Mouse (Mus musculus): ENCODE data around the gene Mrpl33. TPM values are rescaled to one million over a fixed set of nuclear protein-coding genes. Genes with fewer than 3 reads are reported as not detected.

The Mrpl33 gene
- polyA plus RNA-seq, 1 experiment from 2014 or later, result 334 TPM

DNA sequence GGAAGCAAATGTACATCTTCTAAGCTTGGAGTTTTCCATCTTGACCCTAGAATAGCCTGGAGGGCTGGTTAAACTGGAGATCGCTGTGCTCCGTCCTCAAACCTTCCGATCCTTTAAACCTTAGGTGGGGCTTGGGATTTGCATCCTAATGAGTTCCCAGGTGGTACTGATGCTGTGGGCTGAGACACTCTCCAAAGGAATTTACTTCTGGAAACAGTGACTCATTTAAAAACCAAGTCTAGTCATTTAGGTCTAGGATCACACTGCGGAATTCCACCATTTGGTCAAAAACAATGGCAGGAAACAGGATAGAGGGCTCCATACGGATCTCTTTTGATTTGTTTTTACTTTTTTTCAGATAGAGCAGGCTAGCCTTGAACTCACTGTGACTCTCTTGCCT is 37.9 kb downstream of the Mrpl33 start:
- DNase-seq (ENCODE audit: low spot score) (no peak), ATAC-seq (replicated peaks; ENCODE audit: low FRiP score, low TSS enrichment, low read depth) (no peak)
- no peaks in the 10 kb centered on the region for H3K27me3 ChIP-seq (replicated peaks; ENCODE audit: control insufficient read depth, insufficient read depth, low read length)
- no peaks in the 10 kb centered on the region for H3K36me3 ChIP-seq (ENCODE audit: control insufficient read depth, insufficient read depth, low read length)
- H3K9me3 ChIP-seq (ENCODE audit: control insufficient read depth, low read length), result no peaks in the 10 kb centered on the region
- H3K4me1 ChIP-seq (replicated peaks; ENCODE audit: control insufficient read depth, insufficient read depth, low read length), result peaks cover 9% of the 10 kb centered on the region
- H3K9ac ChIP-seq (ENCODE audit: low read length), result no peak overlapping the region
- no peak overlapping the region for H3K4me2 ChIP-seq (ENCODE audit: low read length)
- H3K4me3 ChIP-seq (ENCODE audit: low read depth, low read length), result no peak overlapping the region
- H3K27ac ChIP-seq (ENCODE audit: low read depth), result no peak overlapping the region
- 79% methylated on average over 5 of the region's 5 CpGs for WGBS

GRCm38 (mm10) chr5:31636636-31637253 is 40.0 kb downstream of the Mrpl33 start:
- DNase-seq (ENCODE audit: low spot score) (no peak), ATAC-seq (replicated peaks; ENCODE audit: low FRiP score, low TSS enrichment, low read depth) (no peak)
- H3K27me3 ChIP-seq (replicated peaks; ENCODE audit: control insufficient read depth, insufficient read depth, low read length), result no peaks in the 10 kb centered on the region
- H3K36me3 ChIP-seq (ENCODE audit: control insufficient read depth, insufficient read depth, low read length), result no peaks in the 10 kb centered on the region
- H3K4me3 ChIP-seq (ENCODE audit: low read depth, low read length), result no peak overlapping the region
- H3K9me3 ChIP-seq (ENCODE audit: control insufficient read depth, low read length), result no peaks in the 10 kb centered on the region
- H3K27ac ChIP-seq (ENCODE audit: low read depth), result no peak overlapping the region
- no peaks in the 10 kb centered on the region; the same call in 1 of the 2 replicates for H3K4me1 ChIP-seq (replicated peaks; ENCODE audit: control insufficient read depth, insufficient read depth, low read length)
- WGBS, result 48% methylated on average over 9 of the region's 9 CpGs
- no peak overlapping the region for H3K4me2 ChIP-seq (ENCODE audit: low read length)
- no peak overlapping the region for H3K9ac ChIP-seq (ENCODE audit: low read length)

- Histone ChIP-seq H3K4me1 (replicated peaks; ENCODE audit: control insufficient read depth, insufficient read depth, low read length) (no peaks in the 10 kb centered on the region), H3K9ac (ENCODE audit: low read length) (no peak overlapping the region), H3K9me3 (ENCODE audit: control insufficient read depth, low read length) (no peaks in the 10 kb centered on the region), H3K4me2 (ENCODE audit: low read length) (no peak overlapping the region), H3K27ac (ENCODE audit: low read depth) (no peak overlapping the region), H3K36me3 (ENCODE audit: control insufficient read depth, insufficient read depth, low read length) (no peaks in the 10 kb centered on the region), H3K27me3 (replicated peaks; ENCODE audit: control insufficient read depth, insufficient read depth, low read length) (no peaks in the 10 kb centered on the region), H3K4me3 (ENCODE audit: low read depth, low read length) (no peak overlapping the region)
- no peak for ATAC-seq (replicated peaks; ENCODE audit: low FRiP score, low TSS enrichment, low read depth)
- WGBS, result 92% methylated on average over 2 of the region's 2 CpGs
- no peak for DNase-seq (ENCODE audit: low spot score)
Measured at GRCm38 (mm10) chr5:31640542-31640941, 43.8 kb downstream of the Mrpl33 start.

GRCm38 (mm10) chr5:31642300-31642699 is 45.6 kb downstream of the Mrpl33 start:
- no peak overlapping the region for H3K4me2 ChIP-seq (ENCODE audit: low read length)
- no peaks in the 10 kb centered on the region for H3K36me3 ChIP-seq (ENCODE audit: control insufficient read depth, insufficient read depth, low read length)
- H3K27ac ChIP-seq (ENCODE audit: low read depth), result no peak overlapping the region
- ATAC-seq (replicated peaks; ENCODE audit: low FRiP score, low TSS enrichment, low read depth) (no peak), DNase-seq (ENCODE audit: low spot score) (no peak)
- H3K27me3 ChIP-seq (replicated peaks; ENCODE audit: control insufficient read depth, insufficient read depth, low read length), result no peaks in the 10 kb centered on the region
- WGBS, result 89% methylated on average over 3 of the region's 3 CpGs
- no peaks in the 10 kb centered on the region for H3K9me3 ChIP-seq (ENCODE audit: control insufficient read depth, low read length)
- H3K4me1 ChIP-seq (replicated peaks; ENCODE audit: control insufficient read depth, insufficient read depth, low read length), result no peaks in the 10 kb centered on the region
- no peak overlapping the region for H3K9ac ChIP-seq (ENCODE audit: low read length)
- no peak overlapping the region for H3K4me3 ChIP-seq (ENCODE audit: low read depth, low read length)

- no peak for DNase-seq (ENCODE audit: low spot score)
- no peaks in the 10 kb centered on the region for H3K4me1 ChIP-seq (replicated peaks; ENCODE audit: control insufficient read depth, insufficient read depth, low read length)
- no peak for ATAC-seq (replicated peaks; ENCODE audit: low FRiP score, low TSS enrichment, low read depth)
- H3K9me3 ChIP-seq (ENCODE audit: control insufficient read depth, low read length), result no peaks in the 10 kb centered on the region
- no peak overlapping the region for H3K4me2 ChIP-seq (ENCODE audit: low read length)
- 78% methylated on average over 4 of the region's 4 CpGs for WGBS
- no peak overlapping the region for H3K9ac ChIP-seq (ENCODE audit: low read length)
- no peaks in the 10 kb centered on the region for H3K36me3 ChIP-seq (ENCODE audit: control insufficient read depth, insufficient read depth, low read length)
- H3K27me3 ChIP-seq (replicated peaks; ENCODE audit: control insufficient read depth, insufficient read depth, low read length), result no peaks in the 10 kb centered on the region
- no peak overlapping the region for H3K27ac ChIP-seq (ENCODE audit: low read depth)
- H3K4me3 ChIP-seq (ENCODE audit: low read depth, low read length), result no peak overlapping the region
Measured at GRCm38 (mm10) chr5:31644272-31644671, 47.5 kb downstream of the Mrpl33 start.

DNA sequence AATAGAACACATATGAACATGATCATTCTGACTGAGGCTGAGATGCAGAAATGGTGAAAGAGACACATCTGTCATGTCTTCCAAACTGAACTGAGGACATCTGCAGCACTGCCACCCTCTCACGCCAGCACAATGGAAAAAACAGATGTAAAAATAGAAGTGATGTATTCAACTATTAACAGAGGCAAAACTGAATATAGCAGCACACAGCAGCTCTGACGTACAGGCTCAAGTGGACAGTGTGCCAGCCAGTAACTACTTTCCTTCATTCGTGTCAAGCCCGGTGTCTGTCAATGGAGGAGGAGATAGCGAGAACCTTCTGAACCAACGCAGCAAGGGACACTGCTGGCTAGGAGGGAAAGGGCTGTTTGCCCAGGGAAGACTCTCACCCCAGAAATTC is 48.1 kb downstream of the Mrpl33 start:
- no peak overlapping the region for H3K4me2 ChIP-seq (ENCODE audit: low read length)
- no peak overlapping the region for H3K4me3 ChIP-seq (ENCODE audit: low read depth, low read length)
- WGBS, result 88% methylated on average over 6 of the region's 6 CpGs
- no peak overlapping the region for H3K27ac ChIP-seq (ENCODE audit: low read depth)
- H3K4me1 ChIP-seq (replicated peaks; ENCODE audit: control insufficient read depth, insufficient read depth, low read length), result no peaks in the 10 kb centered on the region
- ATAC-seq (replicated peaks; ENCODE audit: low FRiP score, low TSS enrichment, low read depth), result no peak
- H3K9ac ChIP-seq (ENCODE audit: low read length), result no peak overlapping the region
- H3K9me3 ChIP-seq (ENCODE audit: control insufficient read depth, low read length), result no peaks in the 10 kb centered on the region
- no peak for DNase-seq (ENCODE audit: low spot score)
- no peaks in the 10 kb centered on the region for H3K27me3 ChIP-seq (replicated peaks; ENCODE audit: control insufficient read depth, insufficient read depth, low read length)
- no peaks in the 10 kb centered on the region for H3K36me3 ChIP-seq (ENCODE audit: control insufficient read depth, insufficient read depth, low read length)

DNA sequence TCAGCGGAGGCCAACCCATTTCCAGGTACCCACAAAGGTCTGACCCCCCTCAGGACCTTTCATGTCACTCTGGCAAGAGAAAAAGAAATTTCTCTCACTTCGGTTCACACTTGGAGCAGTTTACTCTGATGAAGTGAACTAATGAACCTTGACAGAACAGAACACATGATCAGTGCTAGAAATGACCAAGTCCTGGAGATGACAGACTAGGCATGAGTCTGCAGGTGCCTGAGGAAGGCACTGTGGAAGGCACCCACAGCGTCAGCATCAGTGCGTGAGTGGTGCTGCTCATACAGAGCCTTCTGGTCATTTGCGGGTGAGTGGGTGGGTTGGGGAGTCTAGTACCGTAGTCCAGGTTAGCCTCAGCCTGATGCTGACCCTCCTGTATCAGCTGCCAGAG is 49.1 kb downstream of the Mrpl33 start:
- no peak overlapping the region for H3K4me3 ChIP-seq (ENCODE audit: low read depth, low read length)
- ATAC-seq (replicated peaks; ENCODE audit: low FRiP score, low TSS enrichment, low read depth) (no peak), DNase-seq (ENCODE audit: low spot score) (no peak)
- H3K27ac ChIP-seq (ENCODE audit: low read depth), result no peak overlapping the region
- no peak overlapping the region for H3K4me2 ChIP-seq (ENCODE audit: low read length)
- H3K4me1 ChIP-seq (replicated peaks; ENCODE audit: control insufficient read depth, insufficient read depth, low read length), result no peaks in the 10 kb centered on the region
- H3K9me3 ChIP-seq (ENCODE audit: control insufficient read depth, low read length), result no peaks in the 10 kb centered on the region
- no peaks in the 10 kb centered on the region for H3K36me3 ChIP-seq (ENCODE audit: control insufficient read depth, insufficient read depth, low read length)
- WGBS, result 93% methylated on average over 6 of the region's 6 CpGs
- H3K27me3 ChIP-seq (replicated peaks; ENCODE audit: control insufficient read depth, insufficient read depth, low read length), result no peaks in the 10 kb centered on the region
- no peak overlapping the region for H3K9ac ChIP-seq (ENCODE audit: low read length)

GRCm38 (mm10) chr5:31646574-31646973 is 49.8 kb downstream of the Mrpl33 start:
- no peak overlapping the region for H3K4me2 ChIP-seq (ENCODE audit: low read length)
- no peak overlapping the region for H3K27ac ChIP-seq (ENCODE audit: low read depth)
- DNase-seq (ENCODE audit: low spot score) (no peak), ATAC-seq (replicated peaks; ENCODE audit: low FRiP score, low TSS enrichment, low read depth) (no peak)
- 75% methylated on average over 6 of the region's 6 CpGs for WGBS
- no peaks in the 10 kb centered on the region for H3K9me3 ChIP-seq (ENCODE audit: control insufficient read depth, low read length)
- no peaks in the 10 kb centered on the region for H3K36me3 ChIP-seq (ENCODE audit: control insufficient read depth, insufficient read depth, low read length)
- no peaks in the 10 kb centered on the region for H3K27me3 ChIP-seq (replicated peaks; ENCODE audit: control insufficient read depth, insufficient read depth, low read length)
- H3K9ac ChIP-seq (ENCODE audit: low read length), result no peak overlapping the region
- no peaks in the 10 kb centered on the region for H3K4me1 ChIP-seq (replicated peaks; ENCODE audit: control insufficient read depth, insufficient read depth, low read length)
- H3K4me3 ChIP-seq (ENCODE audit: low read depth, low read length), result no peak overlapping the region

DNA sequence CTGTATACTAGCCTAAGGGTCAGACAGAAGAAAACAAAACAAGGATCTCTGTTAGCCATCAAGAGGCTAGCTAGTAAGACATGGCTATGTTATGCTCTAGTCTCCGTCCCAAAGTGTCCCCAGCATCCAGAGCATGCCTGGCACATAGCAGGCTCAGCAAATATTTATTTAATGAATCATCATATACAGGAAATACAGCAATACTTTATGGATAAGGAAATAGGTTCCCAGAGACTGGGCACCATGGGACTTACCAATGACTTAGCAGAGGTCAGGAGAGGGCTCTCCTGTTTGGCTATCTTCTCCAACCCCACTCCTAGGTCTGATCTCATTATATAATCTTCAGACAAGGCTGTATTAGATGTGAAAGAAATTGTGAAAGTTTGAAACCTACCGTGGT is 50.6 kb downstream of the Mrpl33 start:
- Histone ChIP-seq H3K27ac (ENCODE audit: low read depth) (no peak overlapping the region), H3K4me2 (ENCODE audit: low read length) (no peak overlapping the region), H3K36me3 (ENCODE audit: control insufficient read depth, insufficient read depth, low read length) (no peaks in the 10 kb centered on the region), H3K9me3 (ENCODE audit: control insufficient read depth, low read length) (no peaks in the 10 kb centered on the region), H3K4me3 (ENCODE audit: low read depth, low read length) (no peak overlapping the region), H3K4me1 (replicated peaks; ENCODE audit: control insufficient read depth, insufficient read depth, low read length) (no peaks in the 10 kb centered on the region), H3K27me3 (replicated peaks; ENCODE audit: control insufficient read depth, insufficient read depth, low read length) (no peaks in the 10 kb centered on the region), H3K9ac (ENCODE audit: low read length) (no peak overlapping the region)
- no peak for DNase-seq (ENCODE audit: low spot score)
- 0 out of 2 replicates have a peak, but pooled peaks have one; percentile 19 for ATAC-seq (replicated peaks; ENCODE audit: low FRiP score, low TSS enrichment, low read depth)
- WGBS, result 74% methylated on average over 2 of the region's 2 CpGs
